Mouse (Mus musculus) yolk sac, embryonic 10.5 days (tissue): ENCODE results near the gene 1700025C18Rik.

ENCODE experiments used
- DNase-seq: peaks from one replicate; pipeline ENCODE4 v3.0.0-alpha.2; 2017; ENCODE audit warnings: low spot score

Gene 1700025C18Rik

DNA sequence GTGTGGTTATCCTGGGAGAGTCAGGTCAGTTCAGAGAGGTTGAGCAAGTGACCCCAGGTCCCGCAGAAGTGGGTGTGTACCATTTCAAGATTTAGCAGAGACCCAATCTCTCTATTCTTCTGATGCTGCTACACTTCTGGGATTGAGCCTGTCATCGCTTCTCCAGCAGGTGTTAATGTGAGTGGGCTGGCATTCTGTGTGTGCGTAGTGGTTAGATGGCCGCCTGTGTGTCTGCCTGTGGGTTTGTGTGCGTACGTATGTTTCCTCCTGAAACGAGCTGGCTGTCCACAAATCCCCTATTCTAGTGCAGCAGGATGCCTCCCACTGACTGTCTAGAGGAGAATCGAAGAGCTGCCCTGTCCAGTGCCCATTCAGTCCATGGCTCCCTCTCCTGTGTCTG lies 12.5 kb downstream of the 1700025C18Rik start:
- no peak for DNase-seq

DNA sequence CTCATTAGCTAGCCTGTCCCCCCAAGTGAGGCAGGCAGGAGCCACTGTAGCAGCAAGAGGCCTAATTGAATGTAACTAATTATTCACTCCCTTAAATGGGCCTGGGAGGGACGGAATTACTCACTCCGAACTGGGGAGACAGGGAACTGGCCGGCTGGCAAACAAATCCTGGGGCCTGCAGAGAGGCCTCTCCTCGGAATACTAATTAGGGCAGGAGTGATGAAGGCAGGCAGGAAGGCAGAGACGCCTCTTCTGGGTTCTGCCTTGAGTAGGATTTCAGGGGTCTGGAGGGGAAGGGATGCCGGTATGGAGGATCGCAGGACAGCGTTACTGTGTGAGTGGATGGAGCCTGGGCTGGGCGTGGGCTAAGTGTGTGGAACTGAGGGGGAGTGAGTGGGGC lies 13.5 kb downstream of the 1700025C18Rik start:
- no peak for DNase-seq

GRCm38 (mm10) chr2:165074937-165075336 lies 15.6 kb downstream of the 1700025C18Rik start:
- peak; percentile 48 for DNase-seq

GRCm38 (mm10) chr2:165074081-165074884 lies 16.3 kb downstream of the 1700025C18Rik start:
- DNase-seq, result no peak

- DNase-seq, result no peak
Observed at GRCm38 (mm10) chr2:165073381-165073781, 17.2 kb downstream of the 1700025C18Rik start.

DNA sequence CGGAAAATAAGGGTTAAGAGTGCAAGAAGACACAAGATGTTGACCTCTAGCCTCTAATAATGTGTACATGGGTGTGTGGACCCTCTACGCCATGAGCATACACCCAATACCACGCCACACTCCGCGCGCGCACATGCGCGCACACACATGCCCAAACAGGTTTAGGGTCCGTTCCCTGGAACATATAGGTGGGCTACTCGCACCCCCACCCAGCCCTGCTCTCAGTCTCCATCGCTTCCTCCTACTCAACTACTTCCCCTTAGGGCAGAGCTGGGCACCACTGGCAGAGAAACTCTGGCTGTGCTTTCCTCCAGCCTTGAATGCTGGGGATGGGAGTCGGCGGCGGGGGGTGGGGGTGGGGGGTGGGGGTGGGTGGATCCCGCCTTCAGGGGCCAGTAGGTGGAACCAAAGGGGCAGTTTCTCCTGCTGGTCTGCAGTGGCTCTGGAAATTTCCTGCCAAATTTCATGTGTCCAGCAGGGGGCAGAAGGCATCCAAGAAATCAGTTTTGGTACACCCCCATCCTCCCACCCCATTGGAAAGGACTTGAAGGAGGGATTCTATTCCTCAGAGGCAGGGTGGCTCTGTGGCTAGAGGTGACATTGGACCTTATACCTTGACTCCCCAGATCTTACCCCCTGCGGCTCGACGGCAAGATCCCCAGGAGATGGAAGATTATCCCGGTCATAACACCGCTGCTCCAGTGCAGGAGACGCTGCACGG lies 20.3 kb downstream of the 1700025C18Rik start:
- peak; percentile 42 for DNase-seq

GRCm38 (mm10) chr2:165068806-165069205 lies 21.7 kb downstream of the 1700025C18Rik start:
- no peak for DNase-seq

DNA sequence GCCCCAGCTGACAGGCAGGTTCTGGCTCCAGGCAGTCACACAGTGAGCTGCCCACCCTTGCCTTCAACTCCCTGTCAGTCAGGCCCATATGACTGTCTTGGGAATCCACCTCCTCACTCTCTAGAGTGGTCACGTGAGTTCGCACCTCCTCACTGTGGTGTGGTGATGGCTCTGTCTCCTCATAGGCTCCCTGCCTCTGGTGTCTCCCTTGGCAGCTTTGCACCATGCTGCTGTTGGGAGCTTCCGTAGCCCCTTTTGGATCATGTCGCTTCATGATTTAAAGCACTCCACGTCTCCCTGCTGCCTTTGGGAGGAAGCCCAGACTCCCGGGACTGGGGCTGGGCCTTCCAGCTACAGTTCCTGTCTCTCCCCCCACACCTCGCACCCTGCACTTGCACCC lies 26.1 kb downstream of the 1700025C18Rik start:
- no peak for DNase-seq

GRCm38 (mm10) chr2:165061638-165062433 lies 28.7 kb downstream of the 1700025C18Rik start:
- peak; percentile 22 for DNase-seq

GRCm38 (mm10) chr2:165059961-165060360 lies 30.6 kb downstream of the 1700025C18Rik start:
- no peak for DNase-seq

DNA sequence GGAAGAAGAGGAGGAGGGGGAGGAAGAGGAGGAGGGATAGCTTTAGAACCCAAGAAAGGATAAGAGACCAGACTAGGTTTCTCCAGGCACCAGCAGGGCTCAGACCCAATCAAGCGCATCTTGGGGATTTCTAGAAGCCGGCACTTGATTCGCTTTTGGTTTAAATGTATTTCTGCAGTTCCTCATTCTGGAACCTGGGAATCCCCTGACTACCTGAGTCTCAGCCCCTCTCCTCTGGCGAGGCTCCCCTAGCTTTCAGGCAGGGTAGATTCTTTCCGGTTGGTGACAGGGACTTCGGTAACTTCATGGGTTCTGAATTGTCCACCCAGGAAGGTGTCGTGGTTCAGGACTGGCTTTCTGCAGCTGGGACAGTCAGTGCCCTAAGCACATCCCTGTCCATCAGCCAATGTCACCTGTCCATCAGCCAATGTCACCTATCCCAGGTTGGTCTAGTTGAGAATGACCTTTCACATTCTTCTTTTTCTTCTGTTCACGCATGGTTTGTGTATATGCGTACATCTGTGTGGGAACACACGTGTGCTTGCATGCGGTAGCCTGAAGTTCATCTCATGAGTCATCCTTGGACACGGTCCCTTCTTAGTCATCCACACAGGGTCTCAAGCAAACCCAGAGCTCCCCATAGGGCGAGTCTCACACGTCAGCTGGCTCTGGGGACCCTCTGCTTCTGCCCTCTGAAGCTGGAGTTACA lies 34.0 kb downstream of the 1700025C18Rik start:
- no peak for DNase-seq

- DNase-seq, result peak; percentile 25
Observed at GRCm38 (mm10) chr2:165055905-165056304, 34.6 kb downstream of the 1700025C18Rik start.

- DNase-seq, result peak; percentile 63
Observed at GRCm38 (mm10) chr2:165054888-165055852, 35.4 kb downstream of the 1700025C18Rik start, which contains the start of gene Cd40. Gene Cd40 (plus strand): TSS chr2:165055627.

- no peak for DNase-seq
Observed at GRCm38 (mm10) chr2:165051566-165051965, 39.0 kb downstream of the 1700025C18Rik start.

- DNase-seq, result no peak
Observed at GRCm38 (mm10) chr2:165050826-165051548, 39.6 kb downstream of the 1700025C18Rik start.

GRCm38 (mm10) chr2:165049044-165049443 lies 41.5 kb downstream of the 1700025C18Rik start:
- no peak for DNase-seq

DNA sequence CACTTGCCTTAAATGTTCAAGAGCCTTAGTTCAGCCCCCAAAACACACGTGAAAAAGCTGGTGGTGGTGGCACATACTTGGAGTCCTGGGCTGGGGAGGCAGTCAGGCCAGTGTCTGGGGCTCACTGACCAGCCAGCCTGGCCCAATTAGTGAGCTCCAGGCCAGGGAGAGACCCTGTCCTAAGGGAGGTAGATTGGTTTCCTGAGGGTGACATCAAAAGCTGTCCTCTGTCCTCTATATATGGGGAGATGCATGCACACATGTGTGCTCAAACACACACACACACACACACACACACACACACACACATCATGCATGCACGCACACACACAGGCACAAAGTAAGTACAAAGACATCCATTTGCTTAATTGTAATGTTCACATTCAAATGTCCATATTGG lies 46.8 kb downstream of the 1700025C18Rik start:
- DNase-seq, result no peak

DNA sequence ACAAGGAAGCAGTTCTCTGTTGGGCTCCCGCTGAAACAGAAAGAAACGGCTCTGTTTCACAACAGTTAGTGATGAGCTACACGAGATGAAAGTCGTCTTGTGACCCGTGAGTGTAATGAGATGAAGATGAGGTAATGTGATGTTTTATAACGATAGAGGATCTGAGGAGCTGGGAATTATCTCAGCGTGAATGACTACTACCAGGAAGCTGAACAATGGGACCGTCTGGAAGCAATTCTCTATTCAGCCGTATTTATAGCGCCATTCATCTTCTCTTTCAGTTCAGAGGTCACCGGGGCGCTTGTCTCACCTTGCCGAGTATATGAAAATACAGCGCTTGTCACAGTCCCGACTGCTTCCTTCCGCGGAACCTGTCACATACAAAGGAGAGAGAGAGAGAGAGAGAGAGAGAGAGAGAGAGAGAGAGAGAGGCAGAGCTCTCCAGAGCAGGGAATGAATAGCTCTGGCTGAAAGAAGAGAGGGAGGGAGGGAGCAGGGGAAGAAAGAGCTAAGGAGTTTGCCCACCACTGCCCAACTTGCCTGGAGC lies 47.4 kb downstream of the 1700025C18Rik start:
- DNase-seq, result no peak

- no peak for DNase-seq
Observed at GRCm38 (mm10) chr2:165042126-165042525, 48.4 kb downstream of the 1700025C18Rik start.

- DNase-seq, result no peak
Observed at GRCm38 (mm10) chr2:165037415-165037814, 53.1 kb downstream of the 1700025C18Rik start.
